Mouse (Mus musculus) hindbrain, embryonic 11.5 days (tissue): ENCODE results near the gene Gm10961. TPM values are rescaled to one million over a fixed set of nuclear protein-coding genes. Genes with fewer than 3 reads are reported as not detected.
"Not testable (repeated sequence)": the region's sequence is repeated elsewhere in the genome, so short reads cannot be mapped to it uniquely, and the experiment has no call there.

ENCODE experiments used
- ATAC-seq: fragments of 200-750 bp; cut with Nextera tagmentation; 2 replicates; pipeline ENCODE4 v1.8.0; 2017; ENCODE audit warnings: mild to moderate bottlenecking, moderate TSS enrichment, moderate library complexity; ENCODE audit not compliant: low FRiP score
- DNase-seq: peaks from one replicate; pipeline ENCODE4 v3.0.0-alpha.2; 2015; ENCODE audit warnings: low spot score
- H3K27ac ChIP-seq: fragments of 300-500 bp; sonication (generic); 2 replicates; pipeline ENCODE4 v1.5.1; 2014; ENCODE audit warnings: mild to moderate bottlenecking, low read depth, low read length
- H3K27me3 ChIP-seq: fragments of 300-500 bp; sonication (generic); 2 replicates; pipeline ENCODE4 v1.6.1; 2014; ENCODE audit warnings: mild to moderate bottlenecking, low read length, moderate library complexity, mixed read lengths; ENCODE audit not compliant: control insufficient read depth, insufficient read depth
- H3K36me3 ChIP-seq: fragments of 300-500 bp; sonication (generic); 2 replicates; pipeline ENCODE4 v1.6.1; 2014; ENCODE audit warnings: mild to moderate bottlenecking, low read length, moderate library complexity, mixed read lengths; ENCODE audit not compliant: control insufficient read depth, insufficient read depth
- H3K4me1 ChIP-seq: fragments of 300-500 bp; sonication (generic); replicated peaks from 2 replicates; pipeline ENCODE4 v1.6.1; 2014; ENCODE audit warnings: low read length, mixed read lengths; ENCODE audit not compliant: control insufficient read depth, insufficient read depth
- H3K4me2 ChIP-seq: fragments of 300-500 bp; sonication (generic); replicated peaks from 2 replicates; pipeline ENCODE4 v1.6.1; 2014; ENCODE audit warnings: mild to moderate bottlenecking, low read depth, low read length
- H3K4me3 ChIP-seq: fragments of 300-500 bp; sonication (generic); 2 replicates; pipeline ENCODE4 v1.5.1; 2014; ENCODE audit warnings: low read depth, low read length
- H3K9ac ChIP-seq: fragments of 300-500 bp; sonication (generic); 2 replicates; pipeline ENCODE4 v1.6.1; 2014; ENCODE audit warnings: low read depth, low read length
- H3K9me3 ChIP-seq: fragments of 300-500 bp; sonication (generic); 2 replicates; pipeline ENCODE4 v1.6.1; 2016; ENCODE audit warnings: low read length; ENCODE audit not compliant: control insufficient read depth
- WGBS: fragments of 180-500 bp; shearing (Covaris S2); extraction: QIAGEN DNeasy Blood & Tissue Kit; methylation state at CpG from one replicate; pipeline ENCODE4 v1.1.7; 2014; 5-methylcytosine and 5-hydroxymethylcytosine counted together
- polyA plus RNA-seq: library from polyadenylated mRNA; unstranded; fragments of >200 nt; fragmentation: Nextera tagmentation; extraction: Ambion mirVana; gene quantifications from 2 replicates; pipeline ENCODE4 v1.2.1, GENCODE M21; 2014

Gene Gm10961
- polyA plus RNA-seq, 1 experiment from 2014 or later = not detected

DNA sequence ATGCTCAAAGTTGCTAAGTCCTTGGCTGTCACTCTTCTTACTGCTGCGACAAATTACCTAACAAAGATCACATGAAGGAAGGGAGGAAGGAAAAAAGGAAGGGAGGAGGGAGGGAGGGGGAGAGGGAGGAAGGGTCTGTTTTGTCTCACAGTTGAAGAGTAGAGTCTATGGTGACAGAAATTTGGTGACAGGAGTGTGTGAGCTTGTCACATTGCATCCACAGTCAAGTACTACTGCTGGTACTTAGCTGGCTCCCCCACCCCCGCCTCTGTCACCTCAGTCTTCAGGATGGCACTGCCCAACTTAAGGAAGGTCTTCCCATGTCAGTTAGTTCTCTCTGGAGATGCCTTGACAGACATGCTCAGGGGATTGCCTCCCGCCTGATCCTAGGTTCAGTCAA lies 5.1 kb downstream of the Gm10961 start:
- no peak overlapping the region for H3K4me2 ChIP-seq
- WGBS = 74% methylated on average over 3 of the region's 3 CpGs
- no peak overlapping the region for H3K9ac ChIP-seq
- H3K4me3 ChIP-seq = no peak overlapping the region
- H3K9me3 ChIP-seq = no peaks in the 10 kb centered on the region
- H3K27me3 ChIP-seq = no peaks in the 10 kb centered on the region
- H3K4me1 ChIP-seq = no peaks in the 10 kb centered on the region
- no peaks in the 10 kb centered on the region for H3K36me3 ChIP-seq
- no peak overlapping the region for H3K27ac ChIP-seq
- DNase-seq = no peak
- no peak for ATAC-seq

DNA sequence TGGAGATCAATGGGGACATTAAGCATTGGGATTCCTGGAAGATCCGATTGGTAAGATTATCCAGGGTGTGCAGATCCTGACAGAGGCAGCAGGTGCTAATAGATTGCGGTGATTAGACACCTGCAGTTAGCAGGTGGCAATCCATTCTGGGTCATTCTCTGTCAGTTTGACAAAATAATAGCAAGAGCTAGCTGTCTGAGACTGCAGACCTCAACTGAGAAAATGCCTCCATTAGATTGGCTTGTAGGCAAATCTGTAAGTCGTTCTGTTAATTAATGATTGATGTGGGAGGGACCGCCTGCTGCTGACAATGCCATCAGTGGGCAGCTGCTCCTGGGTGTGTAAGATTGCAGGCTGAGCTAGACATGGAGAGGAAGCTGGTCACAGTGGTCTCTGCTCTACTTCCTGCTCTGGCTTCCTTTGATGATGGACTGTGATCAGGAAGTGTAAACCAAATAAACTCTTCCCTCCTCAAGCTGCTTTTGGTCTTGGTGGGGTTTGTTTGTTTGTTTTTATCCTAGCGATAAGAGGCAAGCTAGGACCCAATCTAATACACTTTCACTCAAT lies 6.6 kb downstream of the Gm10961 start:
- DNase-seq (no peak), ATAC-seq (no peak)
- Histone ChIP-seq H3K4me3 (no peak overlapping the region), H3K4me1 (no peaks in the 10 kb centered on the region), H3K27me3 (no peaks in the 10 kb centered on the region), H3K9ac (no peak overlapping the region), H3K36me3 (no peaks in the 10 kb centered on the region), H3K27ac (no peak overlapping the region), H3K4me2 (no peak overlapping the region), H3K9me3 (no peaks in the 10 kb centered on the region)
- 66% methylated on average over 5 of the region's 5 CpGs for WGBS

DNA sequence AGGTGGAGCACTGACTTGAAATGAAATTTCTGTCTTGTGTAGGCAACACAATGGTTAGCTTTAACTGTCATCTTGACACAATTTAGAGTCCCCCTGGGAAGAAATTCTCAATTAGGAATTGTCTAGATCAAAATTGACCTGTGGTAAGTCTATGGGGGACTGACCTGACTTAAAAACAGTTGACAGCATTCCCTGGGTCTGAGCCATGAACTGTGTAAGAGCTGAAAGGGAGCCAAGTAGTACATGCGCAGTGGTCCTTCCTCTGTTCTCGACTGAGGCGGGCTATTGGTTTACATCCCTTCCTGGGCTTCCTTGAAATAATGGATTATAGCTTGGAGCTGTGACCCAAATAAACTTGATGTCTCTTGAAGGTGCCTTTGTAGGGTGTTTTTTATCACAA lies 15.8 kb downstream of the Gm10961 start:
- Histone ChIP-seq H3K27me3 (no peaks in the 10 kb centered on the region), H3K36me3 (no peaks in the 10 kb centered on the region), H3K4me2 (no peak overlapping the region), H3K4me3 (no peak overlapping the region), H3K27ac (no peak overlapping the region), H3K9me3 (no peaks in the 10 kb centered on the region), H3K4me1 (no peaks in the 10 kb centered on the region), H3K9ac (no peak overlapping the region)
- WGBS = 97% methylated on average over 3 of the region's 3 CpGs
- DNase-seq = no peak
- no peak for ATAC-seq

DNA sequence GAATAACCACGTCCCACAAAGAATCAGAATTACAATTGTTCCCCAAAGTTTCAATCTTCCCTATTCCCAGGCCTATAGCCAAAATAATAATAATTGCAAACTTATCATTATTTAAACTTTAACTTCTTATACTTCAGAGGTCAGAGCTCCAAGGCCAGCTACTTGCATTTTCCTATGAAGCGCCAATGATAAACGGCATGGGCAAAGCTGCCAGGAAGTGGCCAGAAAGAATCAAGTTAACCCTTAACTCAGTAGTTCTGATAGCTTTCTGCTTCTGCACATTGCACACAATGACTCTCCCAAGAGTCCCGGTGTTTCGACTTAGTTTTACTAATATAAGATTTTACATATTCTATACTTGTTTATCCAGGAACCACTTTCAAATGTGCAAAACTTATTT lies 19.2 kb downstream of the Gm10961 start:
- H3K27me3 ChIP-seq, H3K4me1 ChIP-seq, H3K36me3 ChIP-seq, H3K4me3 ChIP-seq, H3K27ac ChIP-seq, ATAC-seq, H3K9me3 ChIP-seq, DNase-seq, H3K4me2 ChIP-seq, H3K9ac ChIP-seq: not testable (repeated sequence)
- 85% methylated on average over 5 of the region's 5 CpGs for WGBS

DNA sequence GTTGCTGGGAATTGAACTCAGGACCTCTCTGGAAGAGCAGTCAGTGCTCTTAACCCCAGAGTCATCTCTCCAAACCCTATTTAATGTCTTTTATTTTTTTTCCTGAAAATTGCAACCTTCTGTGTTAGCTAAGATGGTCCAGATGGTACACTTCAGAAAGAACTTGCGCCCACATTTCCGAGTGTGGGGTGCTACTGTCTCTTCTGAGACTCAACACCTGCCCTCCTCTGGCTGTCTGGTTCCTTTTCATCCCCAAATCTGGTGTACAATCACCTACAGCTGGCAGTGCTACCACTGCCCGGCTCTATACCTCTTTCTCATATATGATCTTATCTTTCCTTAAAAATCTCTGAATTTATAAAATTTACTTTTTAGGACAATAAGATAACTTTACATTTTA lies 21.8 kb downstream of the Gm10961 start:
- no peaks in the 10 kb centered on the region for H3K27me3 ChIP-seq
- H3K4me1 ChIP-seq = no peaks in the 10 kb centered on the region
- DNase-seq = no peak
- H3K9ac ChIP-seq = no peak overlapping the region
- no peaks in the 10 kb centered on the region for H3K9me3 ChIP-seq
- H3K4me2 ChIP-seq = no peak overlapping the region
- no peak overlapping the region for H3K4me3 ChIP-seq
- no peaks in the 10 kb centered on the region for H3K36me3 ChIP-seq
- ATAC-seq = no peak
- H3K27ac ChIP-seq = no peak overlapping the region
- WGBS = 96% methylated on average over 3 of the region's 3 CpGs

DNA sequence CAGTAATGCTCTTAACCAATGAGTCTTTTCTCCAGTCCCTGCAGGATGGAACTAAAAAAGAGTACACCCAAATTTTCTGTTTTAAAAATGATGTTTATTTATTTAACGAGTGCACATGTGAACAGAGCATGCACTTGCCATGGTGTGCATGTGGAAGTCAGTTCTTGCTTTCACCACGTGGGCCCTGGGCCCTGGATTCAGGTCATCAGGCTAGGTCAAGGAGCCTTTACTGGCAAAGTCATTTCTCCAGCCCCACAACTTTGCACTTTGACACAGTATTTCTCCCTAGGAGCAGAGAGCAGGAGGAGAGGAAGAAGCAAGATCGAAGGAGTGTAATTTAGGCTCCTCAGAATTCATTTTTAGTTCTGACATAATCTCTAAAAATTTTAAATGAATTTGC lies 23.7 kb downstream of the Gm10961 start:
- H3K27ac ChIP-seq = no peak overlapping the region
- DNase-seq (no peak), ATAC-seq (no peak)
- no peaks in the 10 kb centered on the region for H3K27me3 ChIP-seq
- H3K9ac ChIP-seq = no peak overlapping the region
- no peaks in the 10 kb centered on the region for H3K4me1 ChIP-seq
- WGBS = 87% methylated on average over 3 of the region's 3 CpGs
- H3K4me2 ChIP-seq = no peak overlapping the region
- no peak overlapping the region for H3K4me3 ChIP-seq
- no peaks in the 10 kb centered on the region for H3K36me3 ChIP-seq
- H3K9me3 ChIP-seq = no peaks in the 10 kb centered on the region

DNA sequence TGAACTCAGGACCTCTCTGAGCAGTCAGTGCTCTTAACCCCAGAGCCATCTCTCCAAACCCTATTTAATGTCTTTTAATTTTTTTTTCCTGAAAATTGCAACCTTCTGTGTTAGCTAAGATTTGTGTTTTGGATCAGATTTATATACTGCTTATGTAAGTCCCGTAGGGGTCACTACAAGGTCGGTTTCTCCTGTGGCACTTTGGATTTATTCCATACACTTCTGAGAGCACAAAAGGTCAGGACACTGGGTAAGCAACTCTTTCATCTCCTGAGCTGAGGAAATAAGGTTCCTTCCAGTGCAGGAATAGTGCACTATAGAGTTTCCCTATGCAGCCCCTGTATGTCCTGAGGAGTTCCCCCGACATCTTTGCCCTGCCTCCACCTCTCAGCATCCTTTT lies 24.4 kb downstream of the Gm10961 start:
- Histone ChIP-seq H3K9me3 (no peaks in the 10 kb centered on the region), H3K4me1 (no peaks in the 10 kb centered on the region), H3K27ac (no peak overlapping the region), H3K27me3 (no peaks in the 10 kb centered on the region), H3K4me3 (no peak overlapping the region), H3K9ac (no peak overlapping the region), H3K4me2 (no peak overlapping the region), H3K36me3 (no peaks in the 10 kb centered on the region)
- WGBS = 80% methylated on average over 3 of the region's 3 CpGs
- ATAC-seq (no peak), DNase-seq (no peak)

DNA sequence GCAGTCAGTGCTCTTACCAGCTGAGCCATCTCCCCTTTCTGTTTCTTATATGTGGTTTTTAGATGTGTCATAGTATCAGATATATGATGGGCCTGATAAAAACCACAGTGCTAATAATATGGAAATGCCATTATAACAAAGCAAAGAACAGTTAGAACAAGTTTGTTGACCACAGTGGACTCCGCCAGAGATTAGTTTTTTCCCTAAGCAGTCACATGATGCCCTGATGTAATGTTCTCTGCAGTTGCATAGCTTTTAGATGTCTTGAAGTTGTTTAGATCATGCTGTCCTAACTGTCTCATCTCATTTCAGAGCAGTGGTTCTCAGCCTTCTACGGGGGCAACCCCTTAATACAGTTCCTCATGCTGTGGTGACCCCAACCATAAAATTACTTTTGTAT lies 25.0 kb downstream of the Gm10961 start:
- H3K4me3 ChIP-seq = no peak overlapping the region
- no peak for DNase-seq
- no peaks in the 10 kb centered on the region for H3K4me1 ChIP-seq
- no peaks in the 10 kb centered on the region for H3K36me3 ChIP-seq
- no peaks in the 10 kb centered on the region for H3K27me3 ChIP-seq
- H3K4me2 ChIP-seq = no peak overlapping the region
- H3K27ac ChIP-seq = no peak overlapping the region
- no peaks in the 10 kb centered on the region for H3K9me3 ChIP-seq
- WGBS = 91% methylated on average over 2 of the region's 2 CpGs
- ATAC-seq = no peak
- H3K9ac ChIP-seq = no peak overlapping the region

DNA sequence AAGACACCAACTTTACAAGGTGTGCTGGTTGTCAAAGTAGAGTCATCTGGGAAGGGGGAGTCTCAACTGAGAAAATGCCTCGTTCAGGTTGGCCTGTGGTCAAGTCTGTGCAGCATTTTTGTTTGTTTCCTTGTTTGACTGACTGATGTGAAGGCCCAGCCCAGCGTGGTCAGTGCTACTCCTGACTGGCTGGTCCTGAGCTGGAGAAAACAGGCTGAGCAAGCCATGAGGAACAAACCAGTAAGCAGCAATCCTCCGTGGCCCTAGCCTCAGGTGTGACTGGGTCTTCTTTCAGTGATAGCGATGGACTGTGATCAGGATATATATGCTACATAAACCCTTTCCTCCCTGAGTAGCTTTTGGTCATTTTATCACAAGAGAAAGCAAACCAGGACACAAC lies 25.8 kb downstream of the Gm10961 start:
- ATAC-seq (no peak), DNase-seq (no peak)
- H3K4me3 ChIP-seq = no peak overlapping the region
- H3K9me3 ChIP-seq = no peaks in the 10 kb centered on the region
- no peak overlapping the region for H3K9ac ChIP-seq
- H3K27me3 ChIP-seq = no peaks in the 10 kb centered on the region
- no peaks in the 10 kb centered on the region for H3K4me1 ChIP-seq
- H3K27ac ChIP-seq = no peak overlapping the region
- H3K36me3 ChIP-seq = no peaks in the 10 kb centered on the region
- 79% methylated on average over 4 of the region's 4 CpGs for WGBS
- H3K4me2 ChIP-seq = no peak overlapping the region
